Mouse (Mus musculus): ENCODE results near the gene Olfr503.
"Not testable (repeated sequence)": the region's sequence is repeated elsewhere in the genome, so short reads cannot be mapped to it uniquely, and the experiment has no call there.

Olfr503 gene

GRCm38 (mm10) chr7:108544227-108544626, at the start of gene Olfr503:
Gene Olfr503 (plus strand): TSS chr7:108544527.
- not testable (repeated sequence) for DNase-seq (ENCODE audit: low read depth, low spot score)

- DNase-seq (ENCODE audit: low read depth, low spot score), result no peak
Measured at GRCm38 (mm10) chr7:108524965-108525364, 19.4 kb upstream of the Olfr503 start, which contains the start of gene Olfr502. Gene Olfr502 (minus strand): TSS chr7:108525065.

GRCm38 (mm10) chr7:108542416-108542815, 1.9 kb upstream of the Olfr503 start:
- DNase-seq (ENCODE audit: low read depth, low spot score), result no peak

GRCm38 (mm10) chr7:108565693-108566092, 21.4 kb downstream of the Olfr503 start, which contains the start of gene Olfr504:
Gene Olfr504 (minus strand): TSS chr7:108565793.
- no peak for DNase-seq (ENCODE audit: low read depth, low spot score)

GRCm38 (mm10) chr7:108589797-108590196, 45.5 kb downstream of the Olfr503 start:
- DNase-seq (ENCODE audit: low read depth, low spot score), result no peak

Measured in retina, adult 2 months (tissue).